Comparison of ENCODE assay signal across 17 mouse cellular contexts in the genomic region with DNA sequence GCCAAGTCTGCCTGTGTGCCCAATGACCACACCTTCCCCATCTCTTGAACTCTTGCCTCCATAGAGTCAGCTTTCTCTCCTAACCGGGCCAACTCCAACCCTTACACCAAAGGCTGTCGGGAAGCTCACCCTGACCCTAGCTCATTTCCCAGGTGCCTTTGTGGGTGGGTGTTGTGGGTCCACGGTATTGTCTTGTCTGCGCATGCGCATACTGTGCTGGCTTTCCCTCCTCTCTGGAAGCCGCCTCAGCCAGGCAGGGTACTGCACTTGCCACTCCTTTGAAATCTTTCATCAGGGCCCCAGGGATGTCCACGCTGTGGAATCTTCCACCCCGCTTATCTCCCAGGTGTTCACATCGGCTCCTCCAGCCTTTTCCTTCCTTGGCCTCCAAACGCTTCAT. TPM values are rescaled to one million over a fixed set of nuclear protein-coding genes. Genes with fewer than 3 reads are reported as not detected.
A peak's percentile ranks its signal among the peaks of the same experiment; 100 is the strongest.
DNase-seq lines count a peak whose midpoint lies in the region; ATAC-seq and TF ChIP-seq lines count a peak whose summit lies in the region.
"Had no signal": no experiment of that assay in that cellular context is flagged by ENCODE, and none has a peak within 500 bp of the region (broad histone marks: within the 10 kb centered on the region; RNA-seq: fewer than 3 reads in every experiment).

No protein-coding gene starts in this region.

- TF ChIP-seq CTCF in lung, embryonic 14.5 days (IDR thresholded peaks at IDR 0.05; ENCODE audit: low read depth): no peak
- no peak for TF ChIP-seq CTCF in small intestine, adult 2 months (IDR thresholded peaks at IDR 0.05; ENCODE audit: extremely low read depth, insufficient read length, insufficient replicate concordance, low read depth, low read length)

- DNase-seq in lung, embryonic 14.5 days: no peak
- no peak for DNase-seq in lung, postnatal 10 days
- DNase-seq in ES-CJ7 (ENCODE audit: low read depth, low spot score): peak; percentile 54
- no peak for DNase-seq in embryonic facial prominence, embryonic 10.5 days (ENCODE audit: low spot score)
- no peak for DNase-seq in left cerebral cortex, postnatal 10 days (ENCODE audit: extremely low spot score in 1 of 2, low spot score in 2 of 2)
- no peak for DNase-seq in right cerebral cortex, postnatal 36 days (ENCODE audit: low spot score in 2 of 2)
- DNase-seq: adrenal gland, postnatal 10 days; cerebellum, adult 11-12 months; cerebellum, postnatal 36 days; gastrocnemius, adult 2 months; heart, adult 18-20 months; midbrain, embryonic 14.5 days; right cerebral cortex, adult 18-20 months had no signal

- no peak overlapping the region for H3K4me3 ChIP-seq in lung, embryonic 14.5 days (ENCODE audit: low read depth, low read length)
- no peak overlapping the region for H3K4me3 ChIP-seq in embryonic facial prominence, embryonic 10.5 days
- peak overlapping the region; percentile 5 for H3K4me3 ChIP-seq in small intestine, adult 2 months (ENCODE audit: low read depth, low read length)
- no peak overlapping the region for H3K4me3 ChIP-seq in midbrain, embryonic 16.5 days (ENCODE audit: low read depth, low read length)
- H3K4me3 ChIP-seq: gastrocnemius, adult 2 months; heart, embryonic 15.5 days had no signal

- peak overlapping the region; percentile 39; the same call in 1 of the 2 replicates for H3K4me2 ChIP-seq in lung, embryonic 14.5 days
- H3K4me2 ChIP-seq in midbrain, embryonic 16.5 days (ENCODE audit: low read length): no peak overlapping the region
- H3K4me2 ChIP-seq: heart, embryonic 15.5 days had no signal

- H3K9me3 ChIP-seq in lung, embryonic 14.5 days (ENCODE audit: low read depth, low read length): no peaks in the 10 kb centered on the region
- 0 out of 2 replicates have a peak, but pooled peaks cover 5% of the 10 kb centered on the region for H3K9me3 ChIP-seq in embryonic facial prominence, embryonic 10.5 days
- no peaks in the 10 kb centered on the region for H3K9me3 ChIP-seq in midbrain, embryonic 16.5 days (replicated peaks; ENCODE audit: control insufficient read depth, low read length, poor library complexity, severe bottlenecking)
- H3K9me3 ChIP-seq: heart, embryonic 15.5 days had no signal

- intact Hi-C loops in left cerebral cortex, postnatal 10 days (cut with DNase I): no loop called here

- H3K27ac ChIP-seq in lung, embryonic 14.5 days (ENCODE audit: low read depth): peak overlapping the region; percentile 80; the same call in 1 of the 2 replicates
- H3K27ac ChIP-seq in embryonic facial prominence, embryonic 10.5 days (replicated peaks): peak overlapping the region; percentile 22; the same call in 1 of the 2 replicates
- peak overlapping the region; percentile 23; the same call in 1 of the 2 replicates for H3K27ac ChIP-seq in small intestine, adult 2 months (ENCODE audit: insufficient read depth, low read depth, low read length)
- no peak overlapping the region for H3K27ac ChIP-seq in midbrain, embryonic 16.5 days (ENCODE audit: low read length)
- H3K27ac ChIP-seq: kidney, postnatal 0 days had no signal

- 72% methylated on average over 10 of the region's 10 CpGs for WGBS in lung, embryonic 14.5 days
- WGBS in embryonic facial prominence, embryonic 10.5 days: 80% methylated on average over 10 of the region's 10 CpGs
- 43% methylated on average over 10 of the region's 10 CpGs for WGBS in small intestine, adult 2 months
- 86% methylated on average over 10 of the region's 10 CpGs for whole genome bisulfite sequencing in midbrain, embryonic 16.5 days

- H3K4me1 ChIP-seq in lung, embryonic 14.5 days (ENCODE audit: insufficient read depth): peaks cover 16% of the 10 kb centered on the region
- peaks cover 19% of the 10 kb centered on the region for H3K4me1 ChIP-seq in embryonic facial prominence, embryonic 10.5 days
- peaks cover 15% of the 10 kb centered on the region for H3K4me1 ChIP-seq in small intestine, adult 2 months (ENCODE audit: control insufficient read depth, insufficient read depth, insufficient read length, low read length)
- H3K4me1 ChIP-seq in midbrain, embryonic 16.5 days (ENCODE audit: control insufficient read depth, insufficient read depth, low read length): no peaks in the 10 kb centered on the region

- no peak for TF ChIP-seq POLR2A in small intestine, adult 2 months (IDR thresholded peaks at IDR 0.05; ENCODE audit: low read depth, low read length)

- H3K36me3 ChIP-seq in lung, embryonic 14.5 days (ENCODE audit: insufficient read depth): no peaks in the 10 kb centered on the region
- no peaks in the 10 kb centered on the region for H3K36me3 ChIP-seq in embryonic facial prominence, embryonic 10.5 days (replicated peaks)
- no peaks in the 10 kb centered on the region for H3K36me3 ChIP-seq in small intestine, adult 2 months (ENCODE audit: control insufficient read depth, insufficient read depth, low read length)
- H3K36me3 ChIP-seq in midbrain, embryonic 16.5 days (ENCODE audit: control insufficient read depth, insufficient read depth, low read length): no peaks in the 10 kb centered on the region
- H3K36me3 ChIP-seq: heart, embryonic 15.5 days had no signal

- no peaks in the 10 kb centered on the region for H3K27me3 ChIP-seq in lung, embryonic 14.5 days (ENCODE audit: insufficient read depth, low read length)
- H3K27me3 ChIP-seq in embryonic facial prominence, embryonic 10.5 days (replicated peaks; ENCODE audit: low read depth, poor library complexity, severe bottlenecking): peaks cover 16% of the 10 kb centered on the region
- H3K27me3 ChIP-seq in small intestine, adult 2 months (ENCODE audit: control insufficient read depth, insufficient read depth, low read length): no peaks in the 10 kb centered on the region
- H3K27me3 ChIP-seq in midbrain, embryonic 16.5 days (ENCODE audit: control insufficient read depth, insufficient read depth, low read depth, low read length): no peaks in the 10 kb centered on the region
- H3K27me3 ChIP-seq: heart, embryonic 15.5 days had no signal

- no peak overlapping the region for H3K9ac ChIP-seq in lung, embryonic 14.5 days
- H3K9ac ChIP-seq in midbrain, embryonic 16.5 days (ENCODE audit: low read depth, low read length): no peak overlapping the region
- H3K9ac ChIP-seq: heart, embryonic 15.5 days had no signal

- ATAC-seq in lung, embryonic 14.5 days (ENCODE audit: insufficient read depth): no peak
- ATAC-seq in midbrain, embryonic 16.5 days: no peak

RNA-seq across cellular contexts. Expression of a gene that starts 17.6 kb away (rescaled TPM):
- 3.6 TPM in 2 replicates for polyA plus RNA-seq in lung, embryonic 14.5 days (2014; fragmentation: Nextera tagmentation; extraction: Ambion mirVana)
- 1.4 and 1.8 TPM in 2 replicates for polyA plus RNA-seq in embryonic facial prominence, embryonic 10.5 days (2016; fragmentation: Nextera tagmentation; extraction: Ambion mirVana)
- polyA plus RNA-seq in small intestine, adult 2 months (2012; rRNA removed): 2.0 and 3.1 TPM in 2 replicates
- 10 to 100 TPM; 32.8 to 34.8 TPM for total RNA-seq in left cerebral cortex, postnatal 10 days (2021)
- polyA plus RNA-seq in midbrain, embryonic 16.5 days (2015; fragmentation: Nextera tagmentation; extraction: Ambion mirVana): 0.93 and 1.5 TPM in 2 replicates
